Mouse (Mus musculus) kidney, adult 8-10 months (tissue): ENCODE data around the gene AI854703.

Experiments
- DNase-seq, 2 experiments: peaks; one replicate each; pipeline ENCODE4 v3.0.0; 2022

The AI854703 gene

DNA sequence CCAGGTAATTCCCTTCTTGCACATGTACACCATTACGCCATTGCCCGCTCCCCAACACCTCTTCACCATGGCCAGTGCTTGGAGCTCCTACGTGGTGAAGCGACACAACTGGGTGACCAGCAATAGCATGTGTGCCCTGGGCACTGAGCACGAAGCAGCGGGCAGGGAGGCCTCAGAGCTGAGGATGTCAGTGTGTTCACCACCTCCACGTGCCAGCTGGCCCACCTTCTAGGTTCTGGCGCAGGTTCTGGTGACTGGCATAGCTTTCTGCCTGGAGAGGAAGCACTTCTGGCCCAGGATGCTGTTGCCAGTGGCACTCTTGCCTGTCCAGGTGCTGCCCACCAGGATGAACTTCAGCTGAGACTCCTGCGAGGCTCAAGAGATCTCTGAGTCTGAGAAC lies 38.9 kb downstream of the AI854703 start:
- DNase-seq = no peak

DNA sequence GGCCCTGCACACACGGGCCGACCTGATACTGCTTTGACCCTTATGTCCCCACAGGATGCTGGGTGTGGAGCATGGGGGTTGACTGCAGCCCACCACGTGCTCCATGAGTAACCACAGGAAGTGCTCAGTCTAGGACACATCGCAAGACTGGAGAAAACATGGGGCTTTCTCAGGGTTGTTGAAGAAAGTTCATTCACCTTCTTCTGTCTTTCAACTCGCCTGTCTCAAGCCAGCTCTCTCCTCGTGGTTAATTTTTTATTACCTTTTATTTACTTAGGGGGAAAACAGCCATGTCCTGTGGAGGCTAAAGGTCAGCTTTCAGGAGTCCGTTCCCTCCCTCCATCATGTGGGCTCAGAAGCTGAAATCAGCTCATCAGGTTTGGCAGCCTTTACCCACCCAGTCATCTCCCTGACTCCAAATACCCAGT lies 39.6 kb downstream of the AI854703 start:
- DNase-seq = peak; percentile 59 to 82

DNA sequence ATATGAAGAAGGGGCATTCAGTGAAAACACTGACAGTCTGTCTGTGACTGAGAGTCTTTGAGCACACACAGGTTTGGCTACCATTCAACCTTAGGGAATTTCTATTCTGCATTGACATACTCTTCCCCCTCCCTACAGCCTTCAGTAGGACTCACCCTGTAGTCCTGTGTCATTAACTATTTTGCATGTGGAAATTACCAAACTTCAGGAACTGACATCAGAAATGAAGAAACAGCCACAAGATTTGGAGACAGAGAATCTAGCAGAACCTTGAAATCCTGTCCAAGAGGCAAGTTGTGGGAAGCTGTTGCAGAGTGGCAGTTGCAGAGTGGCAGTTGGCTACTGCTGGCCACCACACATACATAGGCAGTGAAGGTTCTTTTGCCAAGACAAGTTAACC lies 41.5 kb downstream of the AI854703 start:
- no peak for DNase-seq

DNA sequence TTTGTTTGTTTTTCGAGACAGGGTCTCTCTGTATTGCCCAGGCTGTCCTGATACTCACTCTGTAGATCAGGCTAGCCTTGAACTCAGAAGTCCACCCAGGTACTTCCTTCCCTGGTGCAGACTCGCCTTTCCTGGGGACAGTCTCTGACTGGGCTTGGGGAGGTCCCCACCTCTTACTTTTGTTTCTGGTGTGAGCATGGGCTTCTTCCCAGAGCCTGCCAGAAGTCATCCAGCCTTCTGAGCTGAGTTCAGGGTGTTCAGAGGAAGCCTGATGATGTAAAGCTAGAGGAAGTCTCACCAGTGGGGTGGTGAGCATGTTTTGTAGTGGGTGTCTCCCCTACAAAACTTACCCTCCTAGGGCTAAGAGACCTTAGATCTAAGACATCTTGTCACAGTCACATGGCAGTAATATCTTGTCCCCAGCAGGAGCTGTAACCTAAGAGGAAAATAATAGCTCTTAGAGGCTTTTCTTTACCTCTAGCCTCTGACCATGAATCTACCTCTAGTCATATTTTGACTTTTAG lies 42.9 kb downstream of the AI854703 start:
- DNase-seq = no peak

DNA sequence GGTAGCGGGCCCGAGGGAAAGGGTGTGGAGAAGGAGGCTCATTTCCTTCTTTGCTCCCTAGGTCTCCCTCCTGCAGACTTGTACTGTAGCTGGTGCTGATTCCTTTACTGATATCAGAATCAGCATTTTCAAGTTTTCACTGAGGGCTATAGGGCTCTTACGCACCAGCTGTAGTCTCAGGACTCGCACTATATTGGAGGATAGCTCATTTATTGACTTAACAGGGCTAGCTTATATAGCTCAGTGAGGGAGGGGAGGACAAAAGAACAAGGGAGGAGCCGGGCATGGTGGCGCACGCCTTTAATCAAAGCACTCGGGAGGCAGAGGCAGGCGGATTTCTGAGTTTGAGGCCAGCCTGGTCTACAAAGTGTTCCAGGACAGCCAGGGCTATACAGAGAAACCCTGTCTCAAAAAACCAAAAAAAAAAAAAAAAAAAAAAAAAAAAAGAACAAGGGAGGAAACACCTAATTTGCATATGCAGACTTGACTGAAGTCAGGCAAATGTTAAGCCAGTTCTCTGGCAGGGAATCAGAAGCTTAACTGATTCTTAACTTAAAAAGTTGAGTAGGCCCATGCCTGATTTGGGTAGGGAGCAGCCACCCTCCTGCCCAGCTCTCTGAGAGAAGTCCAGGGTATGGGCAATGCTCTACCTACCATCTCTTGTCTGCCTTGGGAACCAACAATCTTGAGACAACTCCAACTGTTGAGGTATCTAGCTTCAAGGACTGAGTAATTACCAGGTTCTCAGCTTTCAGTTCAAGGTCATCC lies 47.9 kb downstream of the AI854703 start:
- DNase-seq = no peak

DNA sequence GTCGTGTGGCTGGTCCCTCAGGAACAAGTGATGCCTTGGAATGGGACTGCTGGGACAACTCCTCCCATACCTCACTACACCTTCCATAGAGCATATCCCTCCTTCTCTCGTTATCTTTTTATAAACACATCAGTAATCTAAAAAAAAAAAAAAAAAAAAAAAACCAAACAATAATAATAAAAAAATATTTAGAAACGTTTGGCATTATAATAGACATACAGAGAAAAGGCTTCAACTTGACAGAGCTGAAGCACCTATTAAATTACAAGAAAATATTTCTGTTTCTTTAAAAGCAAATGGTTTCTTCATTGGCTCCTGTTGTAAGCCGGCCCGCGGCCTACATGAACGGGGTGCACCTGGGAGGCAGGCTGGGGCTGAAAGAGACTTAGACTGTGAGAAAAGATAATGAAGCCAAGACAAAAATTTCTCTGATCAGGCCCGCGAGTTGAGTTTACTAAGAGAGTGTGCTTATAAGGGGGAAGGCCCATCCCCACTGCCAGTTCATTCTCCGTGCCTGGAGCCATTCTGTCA lies 48.9 kb downstream of the AI854703 start:
- DNase-seq = no peak

DNA sequence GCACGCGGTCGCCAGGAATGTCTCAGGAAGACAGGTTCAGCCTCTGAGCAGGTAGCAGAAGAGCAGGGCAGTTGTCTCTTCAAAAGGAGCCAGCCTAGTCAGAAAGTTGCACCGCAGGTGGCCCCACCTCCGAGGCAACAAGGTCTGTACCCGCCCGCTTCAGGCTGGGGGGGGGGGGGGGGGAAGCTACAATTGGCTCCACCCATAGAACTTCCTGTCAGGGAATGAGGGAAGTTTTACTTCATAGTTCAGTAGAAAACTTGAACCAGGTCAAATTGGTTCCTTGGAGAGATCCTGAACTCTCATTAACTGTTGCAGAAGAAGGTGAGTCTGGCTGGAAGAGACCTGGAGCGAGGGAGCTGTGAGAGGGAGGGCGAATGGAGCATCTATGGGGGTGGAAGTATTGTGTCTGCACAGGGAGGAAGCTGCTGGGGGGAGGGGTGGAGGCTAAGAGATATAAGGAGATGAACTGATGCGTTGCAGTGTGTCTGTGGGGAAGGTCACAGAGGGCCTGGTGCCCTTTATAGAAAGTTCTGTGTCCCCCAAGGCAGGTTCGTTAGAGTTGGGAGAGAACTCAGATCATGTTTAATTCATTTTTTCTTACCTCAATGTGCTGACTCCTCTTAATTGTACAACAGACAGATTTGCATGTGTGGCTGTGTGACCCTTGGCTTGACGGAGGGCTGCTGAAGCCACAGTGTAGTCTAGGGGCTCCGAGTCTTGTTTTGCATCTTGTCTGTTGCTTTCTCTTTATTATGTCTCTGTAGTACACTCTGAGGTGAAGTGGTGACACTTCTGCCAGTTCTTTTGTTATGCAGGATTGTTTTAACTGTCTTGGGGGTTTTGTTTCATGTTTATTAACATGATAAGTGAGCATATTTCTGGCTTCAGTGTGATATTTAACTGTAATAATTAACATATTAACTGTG lies 49.6 kb downstream of the AI854703 start, which contains the start of gene Gimap9:
Gene Gimap9 (plus strand): TSS at position 199 of the 929 bp plus-strand sequence.
- DNase-seq = peak; percentile 71 to 73

DNA sequence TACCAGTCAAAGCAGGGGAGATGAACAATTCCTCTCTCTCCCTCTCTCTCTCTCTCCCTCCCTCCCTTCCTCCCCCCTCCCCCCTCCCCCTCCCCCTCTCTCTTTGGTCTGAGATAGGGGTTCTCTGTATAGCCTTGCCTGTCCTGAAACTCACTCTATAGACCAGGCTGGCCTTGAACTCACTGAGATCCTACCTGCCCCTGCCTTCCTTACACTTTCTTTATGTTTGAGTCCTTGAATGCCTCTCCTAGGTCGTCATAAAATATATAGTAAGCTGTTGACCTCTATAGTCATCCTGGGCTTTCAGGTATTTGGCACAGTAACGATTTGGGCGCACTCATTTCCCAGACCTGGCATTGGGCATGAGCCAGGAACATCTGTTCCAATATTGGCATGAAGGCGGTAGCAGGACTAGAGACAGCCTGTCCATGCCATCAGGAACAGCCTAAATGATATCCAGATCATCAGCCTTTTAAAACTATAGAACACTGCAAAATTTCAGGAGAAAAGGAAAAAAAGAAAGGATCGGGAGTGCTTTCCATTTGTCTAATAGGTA lies 50.4 kb downstream of the AI854703 start:
- DNase-seq = no peak

DNA sequence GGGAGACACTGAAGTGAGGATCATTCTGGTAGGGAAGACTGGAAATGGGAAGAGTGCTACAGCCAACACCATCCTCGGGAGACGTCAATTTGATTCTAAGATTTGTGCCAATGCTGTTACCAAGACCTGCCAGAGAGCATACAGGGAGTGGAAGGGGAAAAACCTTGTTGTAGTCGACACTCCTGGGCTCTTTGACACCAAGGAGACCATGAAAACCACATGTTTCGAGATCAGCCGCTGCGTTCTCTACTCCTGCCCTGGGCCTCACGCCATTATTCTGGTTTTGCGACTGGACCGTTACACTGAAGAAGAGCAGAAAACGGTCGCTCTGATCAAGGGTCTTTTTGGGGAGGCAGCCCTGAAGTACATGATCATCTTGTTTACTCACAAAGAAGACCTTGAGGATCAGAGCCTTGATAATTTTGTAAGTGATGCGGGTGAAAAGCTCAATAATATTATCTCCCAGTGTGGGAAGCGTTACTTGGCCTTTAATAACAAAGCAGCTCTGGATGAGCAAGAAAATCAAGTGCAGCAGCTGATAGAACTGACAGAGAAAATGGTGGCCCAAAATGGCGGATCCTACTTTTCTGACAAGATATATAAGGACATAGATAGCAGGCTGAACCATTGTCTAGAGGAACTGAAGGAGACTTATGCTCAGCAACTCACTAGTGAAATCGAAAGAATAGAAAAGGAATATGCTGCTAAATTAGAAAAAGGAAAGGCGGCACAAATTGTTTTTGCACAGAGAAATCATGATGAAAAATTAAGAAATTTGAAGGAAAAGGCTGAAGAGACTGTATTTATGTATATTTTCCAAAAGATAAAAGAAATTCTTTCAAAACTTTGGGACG lies 51.2 kb downstream of the AI854703 start:
- DNase-seq = no peak

DNA sequence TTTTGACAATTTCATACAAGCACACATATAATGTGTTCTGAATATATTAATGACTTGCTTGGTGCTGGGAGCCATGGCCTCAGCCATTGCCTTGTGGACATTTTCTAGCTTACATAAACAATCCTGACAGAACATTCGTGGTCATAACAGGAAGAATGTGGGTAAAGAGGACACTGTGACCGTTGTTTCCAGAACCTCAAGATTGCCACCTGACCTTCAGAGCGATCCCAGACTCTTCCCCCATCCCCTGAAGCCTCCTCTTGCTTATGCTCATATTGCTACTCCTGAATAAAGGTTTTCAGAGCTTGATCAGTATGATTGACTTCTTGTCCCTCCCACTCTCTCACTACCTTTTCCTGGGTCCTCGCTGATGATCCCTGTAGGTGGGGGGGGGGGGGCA lies 51.8 kb downstream of the AI854703 start:
- DNase-seq = no peak

DNA sequence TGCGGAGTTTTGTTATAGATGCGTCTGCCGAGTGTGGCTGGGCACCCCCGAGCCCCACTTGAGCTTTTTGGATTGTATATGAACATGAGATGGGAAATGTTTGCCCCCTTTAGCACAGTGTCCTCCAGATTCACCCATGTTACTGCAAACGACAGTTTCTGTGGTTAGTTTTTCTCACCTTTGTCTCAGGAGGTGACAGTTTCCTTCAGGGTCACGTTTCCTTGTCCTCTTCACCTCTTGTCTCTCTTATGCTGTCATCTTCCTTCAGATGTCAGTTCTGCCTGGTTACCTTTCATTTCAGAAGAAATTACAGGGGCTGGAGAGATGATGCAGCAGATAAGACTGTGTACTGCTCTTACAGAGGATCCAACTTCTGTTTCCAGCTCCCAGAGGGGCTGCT lies 53.1 kb downstream of the AI854703 start:
- no peak for DNase-seq

DNA sequence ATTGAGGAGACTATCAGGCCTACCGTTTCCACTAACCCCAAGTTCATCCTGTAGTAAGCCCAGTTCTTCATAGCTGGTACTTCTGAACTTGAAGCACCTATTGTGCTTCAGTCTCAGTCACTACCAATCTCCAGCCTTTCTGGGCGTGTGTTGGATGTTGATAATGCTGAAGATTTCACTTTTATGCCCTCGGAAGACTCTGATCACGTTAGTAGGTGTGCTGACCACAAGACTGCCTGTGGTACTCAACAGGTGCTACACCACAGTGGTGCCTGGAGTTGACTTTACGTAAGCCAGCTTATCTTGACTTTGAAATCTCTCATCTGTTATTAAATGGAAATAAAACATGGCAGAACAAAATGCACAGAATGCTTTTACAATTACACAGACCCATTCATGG lies 53.9 kb downstream of the AI854703 start:
- DNase-seq = no peak

DNA sequence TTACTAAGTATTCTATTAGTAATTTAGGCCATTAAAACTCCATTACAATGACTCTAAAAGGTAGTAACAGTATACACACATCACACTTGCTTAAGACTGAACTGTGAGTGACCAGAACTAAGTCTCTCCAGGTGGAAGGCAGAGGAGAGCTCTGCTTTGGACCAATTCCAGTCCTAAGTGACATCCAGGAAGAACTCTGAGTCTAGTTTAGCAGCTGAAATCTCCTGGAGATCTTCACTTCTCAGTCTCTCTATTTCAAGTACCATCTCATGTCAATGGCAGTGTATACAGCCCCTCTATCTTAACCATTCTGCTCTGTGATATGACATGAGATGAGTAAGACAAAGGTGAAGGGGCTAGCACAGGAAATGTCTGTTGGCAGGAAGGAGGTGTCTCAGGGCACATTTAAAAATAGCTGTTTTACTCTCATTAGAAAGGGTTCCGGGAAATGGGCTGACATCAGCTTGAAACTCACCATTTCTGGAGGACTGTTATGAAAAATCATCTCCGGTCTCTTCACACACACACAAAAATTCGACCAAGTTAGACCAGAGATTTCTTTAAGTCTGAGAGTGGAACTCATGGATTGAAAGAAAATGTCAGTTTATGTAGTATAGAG lies 55.0 kb downstream of the AI854703 start:
- DNase-seq = peak in 1 of 2 experiments; percentile 28

DNA sequence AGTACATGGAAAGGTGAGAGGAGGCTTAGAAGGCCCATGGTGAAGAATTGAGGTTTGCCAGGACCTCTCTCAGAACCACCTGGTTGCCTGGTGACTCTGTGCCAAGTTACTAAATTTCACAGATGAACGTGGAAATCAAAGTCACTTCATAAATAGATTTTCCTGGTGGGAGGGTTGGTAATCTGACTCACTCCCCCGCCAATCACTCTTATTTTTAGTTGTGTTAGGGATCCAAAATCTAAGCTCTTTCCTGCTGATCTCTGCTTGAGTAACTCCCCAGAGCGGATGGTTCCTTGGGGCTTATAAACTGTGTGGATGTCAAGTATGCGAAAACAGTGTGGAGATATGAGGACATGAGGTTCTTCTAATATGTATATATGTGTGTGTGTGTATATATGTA lies 55.7 kb downstream of the AI854703 start:
- DNase-seq = no peak
